Mouse (Mus musculus): Measurements from ENCODE around the gene Fam129a.
"Not testable (repeated sequence)": the region's sequence is repeated elsewhere in the genome, so short reads cannot be mapped to it uniquely, and the experiment has no call there.

Gene Fam129a

GRCm38 (mm10) chr1:151725590-151725989 lies 154.6 kb downstream of the Fam129a start:
- DNase-seq (ENCODE audit: low read depth, low spot score), result no peak

- DNase-seq (ENCODE audit: low read depth, low spot score), result no peak
Observed at GRCm38 (mm10) chr1:151726358-151726757, 155.4 kb downstream of the Fam129a start.

GRCm38 (mm10) chr1:151728141-151728540 lies 157.2 kb downstream of the Fam129a start:
- no peak for DNase-seq (ENCODE audit: low read depth, low spot score)

GRCm38 (mm10) chr1:151737146-151737545 lies 166.2 kb downstream of the Fam129a start:
- no peak for DNase-seq (ENCODE audit: low read depth, low spot score)

GRCm38 (mm10) chr1:151741199-151741621 lies 170.2 kb downstream of the Fam129a start:
- no peak for DNase-seq (ENCODE audit: low read depth, low spot score)

- DNase-seq (ENCODE audit: low read depth, low spot score), result not testable (repeated sequence)
Observed at GRCm38 (mm10) chr1:151749894-151750293, 178.9 kb downstream of the Fam129a start.

GRCm38 (mm10) chr1:151752946-151753345 lies 182.0 kb downstream of the Fam129a start:
- no peak for DNase-seq (ENCODE audit: low read depth, low spot score)

- no peak for DNase-seq (ENCODE audit: low read depth, low spot score)
Observed at GRCm38 (mm10) chr1:151753374-151753929, 182.5 kb downstream of the Fam129a start.

GRCm38 (mm10) chr1:151754028-151754489 lies 183.1 kb downstream of the Fam129a start:
- no peak for DNase-seq (ENCODE audit: low read depth, low spot score)

GRCm38 (mm10) chr1:151754881-151755659 lies 184.1 kb downstream of the Fam129a start, which contains the start of gene Edem3:
Gene Edem3 (plus strand): TSS chr1:151755371.
- DNase-seq (ENCODE audit: low read depth, low spot score), result peak; percentile 96

GRCm38 (mm10) chr1:151755660-151756424 lies 184.9 kb downstream of the Fam129a start:
- no peak for DNase-seq (ENCODE audit: low read depth, low spot score)

- no peak for DNase-seq (ENCODE audit: low read depth, low spot score)
Observed at GRCm38 (mm10) chr1:151756425-151756728, 185.4 kb downstream of the Fam129a start.

GRCm38 (mm10) chr1:151758301-151758700 lies 187.3 kb downstream of the Fam129a start:
- no peak for DNase-seq (ENCODE audit: low read depth, low spot score)

GRCm38 (mm10) chr1:151758991-151759390 lies 188.0 kb downstream of the Fam129a start:
- no peak for DNase-seq (ENCODE audit: low read depth, low spot score)

- DNase-seq (ENCODE audit: low read depth, low spot score), result no peak
Observed at GRCm38 (mm10) chr1:151764236-151764635, 193.2 kb downstream of the Fam129a start.

GRCm38 (mm10) chr1:151766166-151766565 lies 195.2 kb downstream of the Fam129a start:
- DNase-seq (ENCODE audit: low read depth, low spot score), result no peak

GRCm38 (mm10) chr1:151766976-151767654 lies 196.1 kb downstream of the Fam129a start:
- no peak for DNase-seq (ENCODE audit: low read depth, low spot score)

GRCm38 (mm10) chr1:151769200-151769913 lies 198.4 kb downstream of the Fam129a start:
- no peak for DNase-seq (ENCODE audit: low read depth, low spot score)

All from retina, postnatal 7 days (tissue).